Mouse (Mus musculus) testis, adult 2 months (tissue): Measurements from ENCODE around the gene Spty2d1. TPM values are rescaled to one million over a fixed set of nuclear protein-coding genes. Genes with fewer than 3 reads are reported as not detected.
"Not testable (repeated sequence)": the region's sequence is repeated elsewhere in the genome, so short reads cannot be mapped to it uniquely, and the experiment has no call there.

ENCODE experiments used
- H3K27ac ChIP-seq: fragments of 200-500 bp; 2 replicates; pipeline ENCODE4 v1.5.1; 2012; ENCODE audit warnings: low read depth, low read length; ENCODE audit not compliant: control insufficient read depth, insufficient read depth
- H3K27me3 ChIP-seq: fragments of 200-500 bp; 2 replicates; pipeline ENCODE4 v1.6.1; 2012; ENCODE audit warnings: mild to moderate bottlenecking, low read length, moderate library complexity; ENCODE audit not compliant: control insufficient read depth, insufficient read depth
- H3K36me3 ChIP-seq: fragments of 200-500 bp; 2 replicates; pipeline ENCODE4 v1.6.1; 2012; ENCODE audit warnings: mild to moderate bottlenecking, low read length; ENCODE audit not compliant: control insufficient read depth, insufficient read depth
- H3K4me1 ChIP-seq: fragments of 200-500 bp; 2 replicates; pipeline ENCODE4 v1.6.1; 2012; ENCODE audit warnings: low read length; ENCODE audit not compliant: control insufficient read depth, insufficient read depth
- H3K4me3 ChIP-seq: fragments of 200-500 bp; 2 replicates; pipeline ENCODE4 v1.5.1; 2012; ENCODE audit warnings: low read depth, mild to moderate bottlenecking, low read length, moderate library complexity, mixed read lengths; ENCODE audit not compliant: control insufficient read depth
- CTCF ChIP-seq: fragments of 200-500 bp; IDR thresholded peaks from 2 replicates; pipeline ENCODE4 v1.5.1; 2012; ENCODE audit warnings: low read depth, mild to moderate bottlenecking, inconsistent platforms, low read length, moderate library complexity; ENCODE audit not compliant: control insufficient read depth, insufficient read depth, insufficient replicate concordance
- POLR2A ChIP-seq: fragments of 200-500 bp; IDR thresholded peaks from 2 replicates; pipeline ENCODE4 v1.6.1; 2012; ENCODE audit warnings: low read depth, mild to moderate bottlenecking, inconsistent platforms, low read length, moderate library complexity; ENCODE audit not compliant: control insufficient read depth
- polyA plus RNA-seq: library from polyadenylated mRNA; depleted of rRNA; stranded (reverse); fragments of >200 nt; gene quantifications from 2 replicates; pipeline ENCODE4 v1.2.3, GENCODE M21; 2012

Spty2d1 gene
- polyA plus RNA-seq, 1 experiment = 3.4 TPM

DNA sequence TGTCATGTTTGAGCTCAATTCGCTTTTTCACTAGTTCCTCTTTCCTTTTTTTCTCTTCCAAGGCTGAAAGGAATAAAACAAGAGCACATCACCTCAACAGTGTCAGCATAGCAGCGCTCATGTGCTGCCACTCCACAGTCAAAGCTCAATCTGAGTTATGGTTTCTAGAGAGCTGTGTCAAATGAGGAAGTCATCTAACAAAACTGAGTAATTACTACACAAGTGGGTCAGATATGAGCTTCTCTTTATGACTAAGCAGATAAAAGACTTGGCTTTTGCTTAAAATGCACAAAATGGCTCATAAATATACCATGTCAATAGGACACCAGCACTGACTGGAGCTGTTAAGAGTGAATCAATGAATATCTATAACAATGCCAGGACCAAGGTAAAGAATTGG lies 9.3 kb downstream of the Spty2d1 start:
- no peak overlapping the region for H3K4me3 ChIP-seq
- no peaks in the 10 kb centered on the region for H3K4me1 ChIP-seq
- H3K36me3 ChIP-seq = peaks cover 6% of the 10 kb centered on the region
- no peaks in the 10 kb centered on the region for H3K27me3 ChIP-seq
- no peak overlapping the region for H3K27ac ChIP-seq
- no peak for TF ChIP-seq CTCF

- TF ChIP-seq CTCF = no peak
- TF ChIP-seq POLR2A = no peak
- H3K27ac ChIP-seq = no peak overlapping the region
- H3K36me3 ChIP-seq = peaks cover 6% of the 10 kb centered on the region
These were observed 10.4 kb downstream of the Spty2d1 start for GRCm38 (mm10) chr7:46997644-46998395.

DNA sequence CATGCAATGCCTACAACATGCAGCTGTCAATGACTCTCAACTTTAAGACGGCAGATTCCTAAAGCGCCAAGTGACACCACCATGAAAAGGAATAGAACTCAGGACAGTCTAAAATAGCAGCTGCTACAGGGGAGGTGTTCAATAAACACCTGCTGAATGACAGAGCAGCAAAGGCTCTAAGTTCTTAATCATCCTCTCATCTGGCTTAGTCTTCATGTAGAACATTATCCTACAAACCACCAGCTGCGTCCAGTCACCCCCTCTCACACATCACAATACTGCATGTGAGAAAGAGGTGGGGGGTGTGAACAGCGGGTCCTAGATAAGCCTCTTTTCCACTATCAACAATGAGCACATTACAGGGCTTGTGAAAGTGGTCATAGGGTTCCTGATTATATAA lies 11.2 kb downstream of the Spty2d1 start:
- TF ChIP-seq POLR2A = no peak
- no peak for TF ChIP-seq CTCF
- peaks cover 6% of the 10 kb centered on the region for H3K36me3 ChIP-seq

More at GRCm38 (mm10) chr7:46997644-46998395, 10.4 kb downstream of the Spty2d1 start:
- Histone ChIP-seq H3K4me3 (no peak overlapping the region), H3K4me1 (no peaks in the 10 kb centered on the region), H3K27me3 (no peaks in the 10 kb centered on the region)

DNA sequence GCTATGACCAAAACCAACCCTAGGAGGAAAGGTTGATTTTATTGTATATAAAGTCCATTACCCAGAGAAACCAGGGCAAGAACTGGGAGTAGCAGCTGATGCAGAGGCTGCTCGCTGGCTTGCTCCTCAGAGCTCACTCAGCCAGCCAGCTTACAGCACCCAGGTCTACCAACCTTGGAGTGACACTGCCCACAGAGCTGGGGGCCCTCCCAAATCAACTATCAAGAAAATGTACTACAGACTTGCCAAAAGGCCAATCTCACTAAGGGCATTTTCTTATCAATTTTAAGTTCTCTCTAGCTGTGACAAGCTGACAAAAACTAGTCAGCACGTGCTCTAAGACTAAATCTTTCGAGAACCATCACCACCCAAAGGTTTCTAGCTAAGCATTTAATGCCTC lies 12.7 kb downstream of the Spty2d1 start:
- no peak overlapping the region for H3K27ac ChIP-seq
- H3K36me3 ChIP-seq = peaks cover 6% of the 10 kb centered on the region
- H3K27me3 ChIP-seq = no peaks in the 10 kb centered on the region
- no peak for TF ChIP-seq CTCF
- no peak for TF ChIP-seq POLR2A
- no peaks in the 10 kb centered on the region for H3K4me1 ChIP-seq
- no peak overlapping the region for H3K4me3 ChIP-seq

More for the DNA sequence above, 11.2 kb downstream of the Spty2d1 start:
- H3K27ac ChIP-seq = no peak overlapping the region
- no peak overlapping the region for H3K4me3 ChIP-seq
- H3K27me3 ChIP-seq = no peaks in the 10 kb centered on the region
- H3K4me1 ChIP-seq = no peaks in the 10 kb centered on the region

DNA sequence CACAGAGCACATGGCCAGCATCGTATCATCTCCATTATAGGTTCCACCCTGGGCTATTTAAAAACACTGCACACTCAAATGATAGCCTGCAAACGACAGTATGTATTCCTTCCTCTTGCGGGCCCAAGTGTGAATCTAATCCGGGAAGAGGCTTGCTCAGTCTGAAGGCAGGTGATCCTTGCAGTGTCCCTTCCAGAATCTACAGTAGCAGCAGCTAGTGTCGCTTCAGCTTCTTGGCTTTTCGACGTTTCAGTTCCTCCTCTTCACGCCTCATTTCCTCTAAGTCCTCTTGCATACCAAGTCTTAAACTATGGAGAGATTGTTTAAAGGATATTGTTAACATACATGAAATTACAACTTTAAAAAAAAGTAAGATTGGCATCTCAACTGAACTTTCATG lies 15.1 kb downstream of the Spty2d1 start:
- Histone ChIP-seq H3K4me3 (no peak overlapping the region), H3K27ac (no peak overlapping the region), H3K4me1 (no peaks in the 10 kb centered on the region), H3K36me3 (peaks cover 3% of the 10 kb centered on the region), H3K27me3 (no peaks in the 10 kb centered on the region)
- TF ChIP-seq CTCF (no peak), POLR2A (no peak)

- not testable (repeated sequence) for H3K4me1 ChIP-seq, H3K36me3 ChIP-seq, H3K27me3 ChIP-seq, H3K27ac ChIP-seq
- peak overlapping the region; percentile 8; the same call in 1 of the 2 replicates for H3K4me3 ChIP-seq
These were observed 18.8 kb downstream of the Spty2d1 start for GRCm38 (mm10) chr7:46989387-46989786.

DNA sequence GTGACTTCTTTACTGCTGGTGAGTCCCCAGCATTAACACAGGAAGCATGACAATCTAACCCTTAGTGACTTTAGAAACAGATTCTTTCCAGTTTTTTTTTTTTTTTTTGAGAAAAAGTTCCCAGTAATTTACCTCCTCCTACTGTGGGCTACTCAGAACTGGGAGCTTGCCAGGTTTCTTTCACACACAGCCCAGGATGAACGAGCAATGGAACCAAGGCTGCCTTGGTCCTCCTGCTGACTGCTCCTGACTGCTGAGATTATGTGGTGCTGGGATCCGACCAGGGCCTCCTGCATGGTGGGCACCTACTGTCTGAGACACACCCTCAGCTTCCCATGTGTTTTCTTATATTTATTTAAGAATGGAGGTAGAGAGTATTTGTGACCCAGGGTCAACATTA lies 21.1 kb downstream of the Spty2d1 start:
- TF ChIP-seq CTCF = no peak
- TF ChIP-seq POLR2A = no peak
- no peaks in the 10 kb centered on the region for H3K4me1 ChIP-seq
- no peaks in the 10 kb centered on the region for H3K27me3 ChIP-seq
- no peaks in the 10 kb centered on the region for H3K36me3 ChIP-seq
- H3K27ac ChIP-seq = peak overlapping the region; percentile 92
- peak overlapping the region; percentile 87 for H3K4me3 ChIP-seq

DNA sequence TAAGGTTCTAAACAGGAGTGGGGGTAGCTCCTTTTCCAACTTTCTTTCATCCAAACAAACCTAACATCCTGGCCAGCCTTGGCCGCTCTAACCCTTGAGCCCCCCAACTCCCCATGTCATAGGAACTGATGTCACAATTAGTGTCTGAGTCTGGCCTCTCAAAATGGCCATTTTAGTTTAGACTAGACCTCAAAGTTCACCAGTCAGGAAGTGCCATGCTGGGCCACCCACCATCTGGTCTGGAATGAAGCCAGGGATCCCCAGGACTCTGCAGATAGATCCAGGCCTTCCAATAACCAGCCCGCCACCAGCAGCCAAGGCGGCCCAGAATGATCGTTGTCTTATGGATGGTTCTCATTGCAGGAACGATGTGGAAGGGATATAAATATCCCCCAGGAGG lies 21.6 kb downstream of the Spty2d1 start:
- H3K36me3 ChIP-seq = no peaks in the 10 kb centered on the region
- H3K4me3 ChIP-seq = peak overlapping the region; percentile 87
- no peaks in the 10 kb centered on the region for H3K4me1 ChIP-seq
- H3K27ac ChIP-seq = peak overlapping the region; percentile 92
- no peaks in the 10 kb centered on the region for H3K27me3 ChIP-seq
- peak; percentile 45; the same call in 1 of the 2 replicates for TF ChIP-seq POLR2A
- no peak for TF ChIP-seq CTCF
